In genomic region chr7:24662575-24662974, GRCm38 (mm10) we compare ENCODE assay signal across 8 mouse cellular contexts. TPM values are rescaled to one million over a fixed set of nuclear protein-coding genes. Genes with fewer than 3 reads are reported as not detected.
DNase-seq lines count a peak whose midpoint lies in the region; ATAC-seq and TF ChIP-seq lines count a peak whose summit lies in the region.

No protein-coding gene starts in this region.

- peak; percentile 58; the same call in 1 of the 2 replicates for ATAC-seq in forebrain, embryonic 15.5 days (replicated peaks)
- peak; percentile 66; the same call in 1 of the 2 replicates for ATAC-seq in hindbrain, postnatal 0 days

- H3K36me3 ChIP-seq in heart, embryonic 10.5 days = no peaks in the 10 kb centered on the region
- no peaks in the 10 kb centered on the region for H3K36me3 ChIP-seq in forebrain, embryonic 15.5 days
- H3K36me3 ChIP-seq in hindbrain, postnatal 0 days (ENCODE audit: insufficient read depth, low read length) = no peaks in the 10 kb centered on the region
- no peaks in the 10 kb centered on the region for H3K36me3 ChIP-seq in megakaryocyte, embryonic 14.5 days (replicated peaks; ENCODE audit: low read length)

- TF ChIP-seq CTCF in hindbrain, postnatal 0 days (IDR thresholded peaks at IDR 0.05; ENCODE audit: low read depth) = peak; percentile 96

- no peaks in the 10 kb centered on the region for H3K27me3 ChIP-seq in heart, embryonic 10.5 days (ENCODE audit: insufficient read depth, poor library complexity, severe bottlenecking)
- 0 out of 2 replicates have a peak, but pooled peaks cover 2% of the 10 kb centered on the region for H3K27me3 ChIP-seq in forebrain, embryonic 15.5 days
- no peaks in the 10 kb centered on the region; the same call in 1 of the 2 replicates for H3K27me3 ChIP-seq in hindbrain, postnatal 0 days (ENCODE audit: insufficient read depth, low read length)
- H3K27me3 ChIP-seq in megakaryocyte, embryonic 14.5 days (replicated peaks) = peaks cover 17% of the 10 kb centered on the region

- WGBS in heart, embryonic 10.5 days = 16% methylated on average over 8 of the region's 8 CpGs
- 15% methylated on average over 8 of the region's 8 CpGs for WGBS in forebrain, embryonic 15.5 days
- 12% methylated on average over 8 of the region's 8 CpGs for WGBS in hindbrain, postnatal 0 days

- H3K4me2 ChIP-seq in forebrain, embryonic 15.5 days (replicated peaks) = no peak overlapping the region
- H3K4me2 ChIP-seq in hindbrain, postnatal 0 days (ENCODE audit: low read depth, low read length) = no peak overlapping the region

- no peaks in the 10 kb centered on the region for H3K4me1 ChIP-seq in heart, embryonic 10.5 days
- no peaks in the 10 kb centered on the region for H3K4me1 ChIP-seq in forebrain, embryonic 15.5 days
- H3K4me1 ChIP-seq in hindbrain, postnatal 0 days (ENCODE audit: insufficient read depth, low read length) = no peaks in the 10 kb centered on the region
- peaks cover 22% of the 10 kb centered on the region for H3K4me1 ChIP-seq in megakaryocyte, embryonic 14.5 days

- H3K9ac ChIP-seq in forebrain, embryonic 15.5 days (replicated peaks) = no peak overlapping the region
- no peak overlapping the region for H3K9ac ChIP-seq in hindbrain, postnatal 0 days (replicated peaks; ENCODE audit: low read length)

- no peak overlapping the region for H3K27ac ChIP-seq in heart, embryonic 10.5 days
- no peak overlapping the region for H3K27ac ChIP-seq in forebrain, embryonic 15.5 days (replicated peaks)
- H3K27ac ChIP-seq in hindbrain, postnatal 0 days = no peak overlapping the region

- H3K4me3 ChIP-seq in heart, embryonic 10.5 days = no peak overlapping the region
- H3K4me3 ChIP-seq in forebrain, embryonic 15.5 days = no peak overlapping the region
- no peak overlapping the region for H3K4me3 ChIP-seq in hindbrain, postnatal 0 days (ENCODE audit: low read length)
- H3K4me3 ChIP-seq in megakaryocyte, embryonic 14.5 days (replicated peaks) = peak overlapping the region; percentile 53

- H3K9me3 ChIP-seq in heart, embryonic 10.5 days = no peaks in the 10 kb centered on the region
- H3K9me3 ChIP-seq in forebrain, embryonic 15.5 days = no peaks in the 10 kb centered on the region
- H3K9me3 ChIP-seq in hindbrain, postnatal 0 days (ENCODE audit: low read length) = no peaks in the 10 kb centered on the region
- H3K9me3 ChIP-seq in megakaryocyte, embryonic 14.5 days = 0 out of 2 replicates have a peak, but pooled peaks cover 2% of the 10 kb centered on the region

- peak; percentile 41 to 73 for DNase-seq in heart, adult 18-20 months
- DNase-seq in heart, embryonic 10.5 days (ENCODE audit: low spot score) = no peak
- DNase-seq in cerebellum, adult 11 months = peak; percentile 32
- peak; percentile 84 for DNase-seq in hindbrain, postnatal 0 days (ENCODE audit: low spot score)
- DNase-seq in left cerebral cortex, adult 11 months (ENCODE audit: low spot score) = peak; percentile 28
- peak; percentile 52 to 72 for DNase-seq in right cerebral cortex, postnatal 10 days (ENCODE audit: low spot score in 2 of 2)

RNA-seq across cellular contexts. Expression of gene Tex101, which starts 13.9 kb away (rescaled TPM):
- not detected for total RNA-seq in heart, adult 18-20 months (2021)
- not detected in 2 replicates for polyA plus RNA-seq in heart, embryonic 10.5 days (2016; fragmentation: Nextera tagmentation; extraction: Ambion mirVana)
- not detected in 2 replicates for polyA plus RNA-seq in forebrain, embryonic 15.5 days (2015; fragmentation: Nextera tagmentation; extraction: Ambion mirVana)
- total RNA-seq in hindbrain, postnatal 0 days (2014; rRNA removed) = not detected in 2 replicates
- polyA plus RNA-seq in hindbrain, postnatal 0 days (2015; fragmentation: Nextera tagmentation; extraction: Ambion mirVana) = not detected in 2 replicates
- not detected in 2 replicates for polyA plus RNA-seq in megakaryocyte, embryonic 14.5 days (2012; ENCODE audit: insufficient read depth, low replicate concordance)

RNA-seq across cellular contexts. Expression of gene Lypd3, which starts 26.2 kb away (rescaled TPM):
- total RNA-seq in heart, adult 18-20 months (2021) = not detected
- polyA plus RNA-seq in heart, embryonic 10.5 days (2016; fragmentation: Nextera tagmentation; extraction: Ambion mirVana) = 0.18 and 0.22 TPM in 2 replicates
- 0.18 and 0.23 TPM in 2 replicates for polyA plus RNA-seq in forebrain, embryonic 15.5 days (2015; fragmentation: Nextera tagmentation; extraction: Ambion mirVana)
- 1.3 and 1.4 TPM in 2 replicates for total RNA-seq in hindbrain, postnatal 0 days (2014; rRNA removed)
- polyA plus RNA-seq in hindbrain, postnatal 0 days (2015; fragmentation: Nextera tagmentation; extraction: Ambion mirVana) = 1.2 and 1.3 TPM in 2 replicates
- not detected in 2 replicates for polyA plus RNA-seq in megakaryocyte, embryonic 14.5 days (2012; ENCODE audit: insufficient read depth, low replicate concordance)

RNA-seq across cellular contexts. Expression of gene BC049730, which starts 46.5 kb away (rescaled TPM):
- not detected for total RNA-seq in heart, adult 18-20 months (2021)
- polyA plus RNA-seq in heart, embryonic 10.5 days (2016; fragmentation: Nextera tagmentation; extraction: Ambion mirVana) = not detected in 2 replicates
- polyA plus RNA-seq in forebrain, embryonic 15.5 days (2015; fragmentation: Nextera tagmentation; extraction: Ambion mirVana) = not detected in 2 replicates
- total RNA-seq in hindbrain, postnatal 0 days (2014; rRNA removed) = not detected in 2 replicates
- polyA plus RNA-seq in hindbrain, postnatal 0 days (2015; fragmentation: Nextera tagmentation; extraction: Ambion mirVana) = not detected in 2 replicates
- not detected in 2 replicates for polyA plus RNA-seq in megakaryocyte, embryonic 14.5 days (2012; ENCODE audit: insufficient read depth, low replicate concordance)

RNA-seq across cellular contexts. Expression of gene Phldb3, which starts 52.0 kb away (rescaled TPM):
- total RNA-seq in heart, adult 18-20 months (2021) = under 1 TPM; 0.10 to 0.31 TPM
- not detected in 2 replicates for polyA plus RNA-seq in heart, embryonic 10.5 days (2016; fragmentation: Nextera tagmentation; extraction: Ambion mirVana)
- not detected in 2 replicates for polyA plus RNA-seq in forebrain, embryonic 15.5 days (2015; fragmentation: Nextera tagmentation; extraction: Ambion mirVana)
- total RNA-seq in hindbrain, postnatal 0 days (2014; rRNA removed) = 0.11 and 0.73 TPM in 2 replicates
- not detected in 2 replicates for polyA plus RNA-seq in hindbrain, postnatal 0 days (2015; fragmentation: Nextera tagmentation; extraction: Ambion mirVana)
- 2.0 and 8.9 TPM in 2 replicates for polyA plus RNA-seq in megakaryocyte, embryonic 14.5 days (2012; ENCODE audit: insufficient read depth, low replicate concordance)
